Mouse (Mus musculus) liver, adult (tissue): ENCODE measurements at regions not wholly inside any gene's neighbourhood (a gene's known extent, or its start where the extent isn't known, plus 50 kb on each side); places are given as distances from the start of the nearest gene placed in this dataset.

Experiments used
- GATA4 ChIP-seq: IDR thresholded peaks from 2 replicates; pipeline ENCODE4 v1.6.1; 2014; ENCODE audit warnings: mild to moderate bottlenecking, low read length; ENCODE audit not compliant: insufficient replicate concordance

DNA sequence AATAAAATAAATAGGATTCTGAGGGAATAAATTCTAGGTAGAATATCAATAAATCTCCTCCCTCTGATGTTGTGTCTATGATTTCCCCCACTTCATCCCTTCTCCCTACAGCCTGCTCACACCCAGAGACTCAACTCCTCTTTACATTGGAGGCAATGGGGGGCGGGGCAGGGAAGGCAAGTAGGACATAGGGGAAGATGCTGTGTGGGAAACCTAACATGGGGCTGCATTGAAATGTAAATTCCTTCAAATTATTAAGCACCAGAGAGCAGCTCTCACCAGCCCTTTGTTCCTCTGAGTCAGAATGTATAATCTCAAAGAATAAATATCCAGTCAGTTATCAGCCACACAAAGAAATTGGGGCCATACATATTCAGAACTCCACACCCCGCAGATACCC lies 91.6 kb downstream of the Nuf2 start:
- TF ChIP-seq GATA4 = no peak

DNA sequence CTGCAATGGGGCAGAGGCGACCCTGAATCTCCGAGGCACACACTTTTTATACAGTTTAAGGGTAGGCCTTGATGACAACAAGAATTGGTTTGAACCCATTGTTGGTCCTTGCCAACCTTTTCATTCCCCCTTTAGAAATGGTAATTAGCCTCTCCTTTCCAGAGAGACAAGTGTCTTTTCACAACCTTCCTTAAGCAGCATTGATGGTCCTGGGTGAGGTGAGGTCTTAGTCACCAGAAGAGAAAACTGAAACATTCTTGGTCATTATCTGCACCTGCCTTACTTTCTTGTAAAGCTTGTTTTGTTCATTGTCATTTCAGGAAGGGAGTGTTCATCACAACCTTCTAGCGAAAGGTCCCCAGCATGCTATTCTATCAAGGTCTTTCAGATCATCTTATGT lies 93.3 kb downstream of the Nuf2 start:
- no peak for TF ChIP-seq GATA4

DNA sequence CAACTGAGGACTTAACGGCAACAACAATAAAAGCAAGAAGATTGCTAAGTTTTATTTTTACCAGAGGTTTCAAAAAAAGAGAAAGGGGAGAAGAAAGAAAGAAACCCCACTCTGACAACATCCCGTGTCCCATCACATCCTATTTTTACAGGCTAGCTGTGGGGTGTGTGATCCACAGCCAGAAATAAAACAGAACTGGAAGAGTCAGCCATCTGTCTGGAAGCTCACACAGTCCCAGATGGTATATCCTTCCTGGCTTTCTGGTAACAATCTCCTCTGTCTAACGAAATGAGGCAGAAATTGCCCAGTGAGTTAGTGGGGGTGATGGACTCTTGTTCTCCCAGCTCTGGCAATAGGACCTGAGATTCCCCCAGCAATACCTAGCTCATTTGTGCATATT lies 108.9 kb downstream of the Nuf2 start:
- TF ChIP-seq GATA4 = no peak

DNA sequence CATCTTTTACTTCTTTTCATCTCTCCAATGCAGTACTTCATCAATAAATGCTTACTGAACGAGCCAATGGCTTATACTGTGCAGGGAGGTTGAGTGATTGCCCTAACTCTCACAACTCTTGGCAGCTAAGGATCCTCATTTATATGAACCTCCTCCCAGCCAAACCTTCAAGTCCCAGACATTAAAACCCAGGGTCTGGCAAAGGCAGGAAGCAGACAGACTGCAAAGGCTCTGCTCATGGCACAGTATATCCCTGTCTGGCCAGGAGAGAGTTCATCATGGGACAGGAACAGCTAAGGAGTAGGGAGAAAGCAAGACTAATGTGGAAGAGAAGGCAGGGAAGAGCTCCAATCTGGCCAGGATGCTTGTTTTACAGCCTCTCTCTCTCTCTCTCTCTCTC lies 109.6 kb downstream of the Nuf2 start:
- TF ChIP-seq GATA4 = no peak

- TF ChIP-seq GATA4 = no peak
Measured at GRCm38 (mm10) chr1:169418665-169419045, 112.6 kb downstream of the Nuf2 start.

GRCm38 (mm10) chr1:169417979-169418664 lies 113.1 kb downstream of the Nuf2 start:
- TF ChIP-seq GATA4 = no peak

DNA sequence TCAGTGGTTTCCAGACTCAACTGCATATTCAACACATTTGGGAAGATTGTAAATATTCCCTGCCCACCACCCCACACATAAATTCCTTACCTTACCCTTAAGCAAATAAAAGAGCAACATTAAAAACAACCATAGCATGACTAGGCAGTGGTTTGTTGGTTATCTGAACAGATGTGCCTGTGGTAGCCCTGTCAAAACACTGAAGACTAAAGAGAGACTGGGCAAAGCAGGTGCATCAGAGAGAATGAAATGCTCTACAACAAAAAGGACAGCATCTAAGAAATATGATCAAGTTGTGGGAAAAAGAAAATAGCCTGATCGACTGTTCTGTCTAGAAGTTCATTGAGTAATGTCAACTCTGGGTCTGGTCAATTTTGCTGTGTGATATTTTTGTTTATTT lies 114.6 kb downstream of the Nuf2 start:
- no peak for TF ChIP-seq GATA4

- TF ChIP-seq GATA4 = no peak
Measured at GRCm38 (mm10) chr1:169408120-169408519, 123.1 kb downstream of the Nuf2 start.

DNA sequence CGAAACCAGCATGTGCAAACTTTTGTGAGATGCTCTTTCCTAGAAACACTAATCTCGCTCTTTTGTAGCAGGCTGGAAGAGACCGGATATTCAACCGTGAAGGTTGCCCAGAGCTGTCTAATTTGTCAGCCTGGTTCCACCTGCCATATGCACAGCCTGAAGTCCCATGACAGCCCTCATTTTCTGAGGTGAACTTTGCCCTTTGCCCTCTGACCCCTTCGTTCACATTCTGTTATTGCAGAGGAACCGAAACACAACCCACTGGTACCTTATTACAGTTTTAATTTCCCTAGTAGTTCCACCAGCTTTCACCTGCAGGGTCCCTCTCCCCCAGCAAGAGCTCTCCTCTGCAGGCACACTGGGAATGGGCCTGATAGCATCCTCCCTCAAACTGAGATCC lies 130.4 kb downstream of the Nuf2 start:
- TF ChIP-seq GATA4 = no peak

DNA sequence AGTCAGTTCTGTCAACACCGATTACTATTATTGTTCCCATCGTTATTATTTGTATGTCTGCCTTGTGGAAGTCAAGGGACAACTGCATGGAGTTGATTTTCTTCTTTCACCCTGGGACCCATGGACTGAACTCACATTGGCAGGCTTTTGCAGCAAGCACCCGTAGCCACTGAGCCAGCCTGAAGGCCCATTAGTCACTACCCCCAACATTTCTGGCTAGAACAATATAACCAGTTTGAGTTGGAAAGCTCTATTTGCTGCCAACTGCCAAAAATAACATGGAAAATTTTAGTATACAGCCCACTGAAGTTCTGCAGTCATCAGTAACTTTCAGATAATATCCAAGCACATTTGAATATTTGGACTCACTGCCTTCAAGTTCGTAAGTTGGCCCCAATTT lies 133.9 kb downstream of the Nuf2 start:
- no peak for TF ChIP-seq GATA4

GRCm38 (mm10) chr1:169387056-169387455 lies 144.2 kb downstream of the Nuf2 start:
- no peak for TF ChIP-seq GATA4

GRCm38 (mm10) chr1:169385740-169386424 lies 145.4 kb downstream of the Nuf2 start:
- no peak for TF ChIP-seq GATA4

DNA sequence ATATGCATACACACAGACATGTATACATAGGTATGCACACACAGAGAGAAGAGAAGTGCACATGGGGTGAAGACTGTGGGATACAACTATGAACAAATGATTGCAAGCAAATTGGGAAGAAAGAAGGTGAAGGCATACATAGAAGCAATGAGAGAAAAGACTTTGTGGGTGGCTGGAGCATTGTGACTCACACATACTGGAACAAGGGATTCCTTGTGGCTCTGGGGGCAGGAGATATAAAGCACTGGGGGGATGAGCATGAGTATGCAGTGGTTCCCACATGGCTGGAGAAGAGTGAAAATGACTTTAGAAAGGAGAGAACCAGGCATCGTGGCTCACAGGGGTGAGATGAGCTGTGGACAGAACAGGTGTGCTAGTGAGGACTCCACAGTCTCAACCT lies 156.6 kb downstream of the Nuf2 start:
- TF ChIP-seq GATA4 = no peak

GRCm38 (mm10) chr1:169368758-169369157 lies 162.5 kb downstream of the Nuf2 start:
- no peak for TF ChIP-seq GATA4

- no peak for TF ChIP-seq GATA4
Measured at GRCm38 (mm10) chr1:169367772-169368501, 163.3 kb downstream of the Nuf2 start.

DNA sequence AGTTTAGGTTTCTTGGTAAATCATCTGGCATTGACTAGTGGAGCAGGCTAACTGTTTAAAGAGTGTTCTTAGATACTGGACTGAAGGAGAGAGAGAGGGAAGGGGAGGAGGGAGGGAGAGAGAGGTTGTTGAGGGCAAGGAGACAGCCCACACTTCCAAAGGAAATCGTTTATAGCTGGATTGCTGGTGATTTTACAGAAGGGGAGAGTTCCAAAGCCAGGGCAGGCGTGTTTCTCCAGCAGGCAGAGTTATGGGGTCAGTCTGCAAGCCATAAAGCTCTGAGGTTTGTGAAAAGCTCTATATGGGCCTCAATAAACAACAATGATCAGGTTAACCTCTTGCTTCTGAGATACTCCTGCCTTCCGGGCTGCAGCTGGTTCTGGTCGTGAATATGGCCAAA lies 163.9 kb downstream of the Nuf2 start:
- no peak for TF ChIP-seq GATA4
